Mouse (Mus musculus): ENCODE results near the gene Lsm3. TPM values are rescaled to one million over a fixed set of nuclear protein-coding genes. Genes with fewer than 3 reads are reported as not detected.
"Not testable (repeated sequence)": the region's sequence is repeated elsewhere in the genome, so short reads cannot be mapped to it uniquely, and the experiment has no call there.

Lsm3 gene
- total RNA-seq (2021) = 10 to 100 TPM; 36.4 to 40.5 TPM
- long read RNA-seq, experiment 1, transcript Lsm3-201 (4 exons, 743 nt) = major isoform, 5 of 6 reads
- long read RNA-seq, experiment 1, partial matches to known transcripts = 0 of 6 reads
- long read RNA-seq, experiment 1, other reads (novel, unspliced or antisense) = 1 of 6 reads
- long read RNA-seq, experiment 2, transcript Lsm3-201 (4 exons, 743 nt) = major isoform, 21 of 22 reads
- long read RNA-seq, experiment 2, partial matches to known transcripts = 0 of 22 reads
- long read RNA-seq, experiment 2, other reads (novel, unspliced or antisense) = 1 of 22 reads

DNA sequence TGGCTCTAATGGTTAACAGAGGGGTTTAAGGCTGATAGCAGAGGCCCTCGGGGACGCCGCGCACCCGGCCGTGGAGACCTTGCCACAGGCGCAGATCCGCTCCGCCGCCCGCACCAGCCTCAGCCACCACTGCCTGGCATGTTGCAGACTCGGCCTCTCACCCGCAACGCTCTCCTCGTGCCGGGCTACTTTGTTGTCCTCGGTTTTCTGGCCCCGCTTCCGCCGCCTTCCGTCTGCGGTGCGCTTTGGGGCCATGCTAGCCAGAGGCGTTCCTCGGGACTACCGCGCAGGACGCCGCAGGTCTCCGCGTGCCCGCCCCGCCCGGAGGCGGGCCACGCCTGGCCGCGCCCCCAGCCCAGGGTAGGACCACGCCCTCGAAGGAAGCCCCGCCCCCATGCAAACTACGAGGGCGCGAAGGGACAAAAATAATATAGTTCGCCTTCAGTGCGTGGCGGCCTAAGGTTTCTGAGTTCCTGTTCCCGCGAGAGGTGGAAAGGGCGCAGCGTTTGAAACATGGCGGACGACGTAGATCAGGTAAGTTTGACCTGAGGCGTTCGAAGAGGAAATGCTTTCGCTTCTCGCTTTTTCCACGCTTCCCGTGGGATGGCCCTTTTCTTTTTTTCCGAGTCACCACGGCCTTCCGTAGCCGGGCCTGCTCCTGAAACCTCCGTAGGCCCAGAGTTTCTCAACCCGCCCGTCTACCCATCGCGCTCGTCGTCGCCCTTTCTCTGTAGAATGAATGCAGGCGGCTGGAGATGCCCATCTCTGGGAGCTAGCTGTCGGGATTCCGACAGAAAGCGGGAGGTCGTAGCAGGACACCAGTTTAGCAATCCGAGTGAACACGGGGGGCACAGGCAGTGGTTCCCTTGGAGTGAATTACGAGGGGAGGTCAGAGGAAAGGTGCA is at the start of gene Lsm3, which contains the start of gene Xpc:
TSS of gene Lsm3 (plus strand) at position 384 of the 905 bp plus-strand sequence.
TSS of gene Xpc (minus strand) at position 344 of the 905 bp plus-strand sequence.
- DNase-seq (ENCODE audit: low spot score in 2 of 2) = peak; percentile 99

DNA sequence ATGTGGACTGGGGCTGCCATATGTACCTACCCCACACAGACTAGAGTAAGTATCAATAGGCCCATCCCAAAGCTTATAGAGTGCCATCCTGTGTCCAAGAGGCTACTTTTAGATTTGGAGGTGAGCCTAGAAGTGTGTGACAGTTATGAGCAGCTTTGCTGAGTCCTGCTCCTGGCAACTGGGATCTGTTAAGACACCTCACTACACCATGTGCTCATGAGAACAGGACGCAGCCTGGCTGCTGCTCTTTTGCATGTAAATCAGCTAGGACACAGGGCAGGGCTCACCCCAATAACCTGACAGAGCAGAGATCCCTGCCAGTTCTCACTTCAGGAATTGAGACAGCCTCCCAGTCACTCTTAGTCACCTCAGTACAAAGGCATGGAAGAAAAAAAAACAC is 48.6 kb upstream of the Lsm3 start:
- DNase-seq (ENCODE audit: low spot score in 2 of 2) = no peak

GRCm38 (mm10) chr6:91470712-91471111 is 45.0 kb upstream of the Lsm3 start:
- no peak for DNase-seq (ENCODE audit: low spot score in 2 of 2)

GRCm38 (mm10) chr6:91471427-91471826 is 44.3 kb upstream of the Lsm3 start:
- DNase-seq (ENCODE audit: low spot score in 2 of 2) = not testable (repeated sequence)

- DNase-seq (ENCODE audit: low spot score in 2 of 2) = no peak
These were observed 43.4 kb upstream of the Lsm3 start for GRCm38 (mm10) chr6:91472319-91472718.

GRCm38 (mm10) chr6:91472868-91473804 is 42.6 kb upstream of the Lsm3 start, which contains the start of the genes Chchd4 and Tmem43:
Chchd4 (minus strand) TSS chr6:91473546.
Tmem43 (plus strand) TSS chr6:91473703.
- peak; percentile 91 to 93 for DNase-seq (ENCODE audit: low spot score in 2 of 2)

DNA sequence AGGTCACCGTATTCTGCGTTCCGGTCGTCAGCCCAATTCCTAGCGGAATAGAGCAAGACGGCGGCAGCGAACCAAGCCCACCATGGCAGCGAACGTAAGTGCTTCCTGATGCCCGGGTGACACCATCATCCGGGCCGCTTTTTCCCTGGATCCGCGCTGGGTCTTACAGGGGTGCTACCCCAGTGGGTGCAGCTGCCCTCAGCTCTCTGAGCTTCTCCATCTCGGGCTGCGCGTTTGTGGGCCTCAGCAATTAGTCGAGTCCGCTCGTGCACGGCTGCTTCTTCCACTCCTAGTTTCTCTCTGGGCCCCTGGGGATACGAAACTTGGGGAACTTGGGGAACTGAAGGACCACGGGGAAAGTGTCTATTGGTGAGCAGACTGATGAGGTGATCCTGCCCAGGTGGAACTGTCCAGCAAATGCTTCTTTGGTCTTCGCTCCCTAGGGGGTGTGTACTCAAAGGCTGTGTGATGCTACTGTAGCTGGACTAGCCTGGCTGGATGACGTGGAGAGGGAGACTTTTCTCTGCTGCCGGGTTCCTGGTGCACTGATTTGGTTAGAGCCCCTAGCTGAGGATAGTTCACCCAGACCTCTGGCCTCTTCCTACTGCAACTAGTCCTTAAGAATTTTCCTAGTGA is 41.8 kb upstream of the Lsm3 start:
- no peak for DNase-seq (ENCODE audit: low spot score in 2 of 2)

DNA sequence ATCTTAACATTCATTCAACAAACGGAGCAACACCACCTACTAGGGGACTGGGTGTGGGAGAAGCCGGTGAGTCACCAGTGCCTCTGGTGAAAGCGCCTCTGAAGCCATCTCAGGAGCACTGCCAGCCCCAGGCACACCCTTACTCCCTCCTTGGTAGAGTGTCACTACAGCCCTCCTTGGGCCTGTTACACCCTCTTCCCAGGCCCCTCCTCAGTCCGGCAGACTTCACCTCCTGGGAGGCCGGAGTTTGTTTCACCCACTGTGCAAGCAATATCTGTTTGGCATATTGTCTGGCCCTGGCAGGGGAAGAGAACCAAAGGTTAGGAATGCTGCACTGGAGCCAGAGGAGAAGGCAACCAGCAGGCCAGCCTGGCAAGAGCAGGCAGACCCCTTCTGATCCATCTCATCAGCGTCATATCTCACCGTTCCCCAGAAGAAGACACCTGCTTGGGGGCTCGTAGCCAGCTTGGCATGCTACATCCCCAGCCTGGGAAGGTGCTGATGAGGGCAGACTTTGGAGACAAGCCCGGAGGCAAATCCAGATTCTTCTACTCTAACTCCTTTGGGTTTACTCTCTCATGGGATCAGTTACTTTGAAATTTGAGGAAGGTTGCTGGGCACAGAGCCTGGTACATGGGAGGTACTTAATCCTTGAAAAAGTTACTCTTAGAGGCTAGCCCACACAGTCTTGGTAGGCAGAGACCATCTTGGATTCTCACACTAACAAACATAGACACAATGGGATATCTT is 41.1 kb upstream of the Lsm3 start:
- no peak for DNase-seq (ENCODE audit: low spot score in 2 of 2)

DNA sequence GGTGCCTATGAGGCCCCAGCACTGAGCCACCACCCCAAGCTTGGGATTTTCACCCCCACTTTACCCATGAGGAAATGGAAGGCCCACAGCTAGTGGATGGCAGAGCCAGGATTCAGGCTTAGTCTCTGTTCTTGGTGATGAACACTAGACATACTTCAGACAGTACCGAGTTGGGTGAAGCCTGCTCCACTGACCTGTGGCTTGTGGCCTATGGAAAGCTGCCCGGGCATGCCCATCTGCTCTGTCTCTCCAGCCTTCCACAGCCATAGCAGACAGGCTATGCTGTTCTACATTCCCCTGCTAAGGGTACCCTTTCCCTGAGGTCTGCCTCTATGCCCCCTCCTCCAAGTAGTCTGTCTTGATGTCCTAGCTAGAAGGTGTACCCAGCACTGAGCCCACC is 39.2 kb upstream of the Lsm3 start:
- DNase-seq (ENCODE audit: low spot score in 2 of 2) = no peak

DNA sequence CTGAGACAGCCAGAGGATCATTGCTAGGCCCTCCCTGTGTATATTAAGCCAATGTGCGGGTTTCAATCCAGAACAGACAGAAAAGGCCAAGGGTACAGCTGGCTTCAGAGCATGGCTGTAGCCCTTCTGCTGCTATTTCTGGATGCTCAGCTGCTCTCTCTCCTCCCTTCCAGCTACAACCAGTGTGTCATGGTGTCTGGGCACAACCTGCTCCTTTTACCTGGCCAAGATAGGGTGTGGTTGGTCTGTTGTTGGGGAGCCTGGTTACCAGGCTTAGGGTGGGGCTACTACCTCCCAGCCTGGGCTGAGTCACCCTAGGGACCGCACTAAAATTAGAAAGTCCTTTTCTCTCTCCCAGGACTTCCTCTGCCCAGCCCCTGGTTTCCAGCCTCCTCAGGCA is 32.4 kb upstream of the Lsm3 start:
- no peak for DNase-seq (ENCODE audit: low spot score in 2 of 2)

GRCm38 (mm10) chr6:91486736-91487453 is 28.8 kb upstream of the Lsm3 start:
- no peak for DNase-seq (ENCODE audit: low spot score in 2 of 2)

DNA sequence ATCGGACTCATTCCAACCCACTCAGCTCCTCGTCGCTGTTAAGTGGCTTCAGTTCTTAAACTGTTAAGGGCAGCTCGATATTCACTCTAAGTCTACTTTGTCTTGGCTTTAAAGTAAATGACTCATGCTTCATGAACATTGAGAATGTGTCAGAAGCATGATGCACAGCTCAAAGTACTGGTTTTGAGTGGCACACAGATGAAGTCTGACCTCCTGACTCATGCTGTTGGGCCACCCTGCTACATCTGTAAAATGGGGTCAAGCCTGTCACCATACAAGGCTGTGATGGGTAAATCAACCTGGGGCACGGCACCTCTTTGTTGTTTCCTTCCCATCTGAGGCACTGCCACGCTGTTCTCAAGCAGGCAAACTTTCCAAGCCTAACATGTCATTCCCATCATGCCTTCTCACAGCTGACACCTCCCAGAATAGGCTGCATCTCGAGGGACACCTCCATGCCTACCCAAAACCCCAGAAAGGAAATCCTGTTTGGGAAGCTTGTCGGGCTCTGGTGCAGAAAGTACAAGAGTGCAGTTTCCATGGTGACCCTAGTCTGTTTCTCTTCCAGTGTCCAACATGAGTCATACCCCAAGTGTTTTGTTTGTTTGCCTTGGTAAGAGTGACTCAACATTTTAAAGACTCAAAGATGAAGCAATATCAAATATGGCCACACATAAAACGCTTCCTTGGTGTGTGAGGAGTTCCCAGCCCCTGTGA is 27.1 kb upstream of the Lsm3 start:
- peak in 1 of 2 experiments; percentile 35 for DNase-seq (ENCODE audit: low spot score in 2 of 2)

- no peak for DNase-seq (ENCODE audit: low spot score in 2 of 2)
These were observed 25.9 kb upstream of the Lsm3 start for GRCm38 (mm10) chr6:91489872-91490271.

GRCm38 (mm10) chr6:91491004-91491403 is 24.7 kb upstream of the Lsm3 start:
- DNase-seq (ENCODE audit: low spot score in 2 of 2) = no peak

GRCm38 (mm10) chr6:91493053-91493452 is 22.7 kb upstream of the Lsm3 start:
- no peak for DNase-seq (ENCODE audit: low spot score in 2 of 2)

GRCm38 (mm10) chr6:91494526-91494925 is 21.2 kb upstream of the Lsm3 start:
- no peak for DNase-seq (ENCODE audit: low spot score in 2 of 2)

- DNase-seq (ENCODE audit: low spot score in 2 of 2) = no peak
These were observed 12.4 kb upstream of the Lsm3 start for GRCm38 (mm10) chr6:91503302-91503701.

DNA sequence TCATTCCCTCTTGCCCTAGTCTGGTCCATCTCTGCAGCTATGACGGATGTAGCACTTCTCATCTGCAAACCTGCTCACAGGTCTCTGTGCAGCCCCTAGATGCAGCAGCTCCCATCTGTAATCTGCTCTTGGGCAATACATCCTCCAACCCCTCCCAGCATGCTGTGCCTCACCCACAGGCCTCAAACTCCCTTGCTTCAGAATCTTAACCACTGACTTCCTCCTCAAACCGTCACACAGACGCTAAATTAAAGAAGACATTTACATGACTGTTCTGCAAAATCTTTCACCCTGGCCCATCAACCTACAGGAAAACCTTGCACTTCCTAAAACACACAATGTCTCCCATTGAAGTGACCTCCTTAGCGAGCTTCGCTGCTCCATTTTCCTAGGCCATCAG is 9.7 kb upstream of the Lsm3 start:
- DNase-seq (ENCODE audit: low spot score in 2 of 2) = no peak
